Mouse (Mus musculus): ENCODE results near the gene Kcnf1. TPM values are rescaled to one million over a fixed set of nuclear protein-coding genes. Genes with fewer than 3 reads are reported as not detected.

Kcnf1 gene
- total and polyA plus RNA-seq, 3 experiments: not detected

DNA sequence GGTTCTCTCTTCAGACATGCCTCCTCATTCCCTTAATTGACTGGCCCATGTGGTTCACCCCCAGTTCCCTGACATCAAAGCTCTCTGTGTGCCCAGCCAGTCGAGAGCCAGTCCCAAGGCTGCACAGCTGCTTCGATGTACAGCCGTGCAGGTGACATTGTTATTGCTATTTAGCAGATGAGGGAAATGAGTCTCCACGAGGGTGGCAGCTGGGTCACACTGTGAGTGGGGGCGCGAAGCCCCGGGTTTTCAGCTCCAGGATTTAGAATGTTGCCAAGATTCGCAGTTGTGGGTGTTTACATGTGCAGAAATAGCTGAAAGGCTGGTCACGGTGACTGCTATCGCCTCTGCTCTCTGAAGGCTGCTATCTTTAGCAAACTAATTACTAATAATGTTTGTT, 27.8 kb downstream of the Kcnf1 start:
- Histone ChIP-seq H3K36me3 (replicated peaks in 1 of 2; ENCODE audit: control insufficient read depth in 1 of 2, insufficient read depth in 1 of 2, low read length in 1 of 2) (no peaks in the 10 kb centered on the region), H3K9ac (ENCODE audit: insufficient read depth, low read depth) (no peak overlapping the region), H3K27ac (ENCODE audit: insufficient read depth, low read depth) (no peak overlapping the region), H3K4me1 (ENCODE audit: control insufficient read depth in 1 of 2, insufficient read depth in 2 of 2) (peaks cover 0 to 10% of the 10 kb centered on the region in 2 experiments; a peak in 2 of 4 replicates), H3K4me2 (ENCODE audit: insufficient read depth, low read depth, poor library complexity, severe bottlenecking) (no peak overlapping the region), H3K9me3 (replicated peaks; ENCODE audit: low read length) (no peaks in the 10 kb centered on the region), H3K4me3 (replicated peaks in 1 of 3; ENCODE audit: low read depth in 2 of 3, low read length in 2 of 3, poor library complexity in 1 of 3) (no peak overlapping the region), H3K79me2 (replicated peaks; ENCODE audit: control insufficient read depth, extremely low read depth, insufficient read depth, poor library complexity, severe bottlenecking) (no peaks in the 10 kb centered on the region), H3K27me3 (replicated peaks) (no peaks in the 10 kb centered on the region)
- in situ Hi-C loops (cut with MboI; ENCODE audit: low pct_ligation_motif_present, low pct_unique_long_range_greater_than_20kb, low sequenced_read_pairs): no loop called here
- TF ChIP-seq MAZ (IDR thresholded peaks at IDR 0.05; ENCODE audit: low read depth, low read length): no peak
- TF ChIP-seq BHLHE40 (IDR thresholded peaks at IDR 0.05; ENCODE audit: low read depth, low read length): no peak
- TF ChIP-seq TBP (conservative IDR thresholded peaks at IDR 0.05; ENCODE audit: low read depth, low read length): no peak
- no peak for TF ChIP-seq SIN3A (IDR thresholded peaks at IDR 0.05; ENCODE audit: low read length)
- no peak for TF ChIP-seq USF1 (IDR thresholded peaks at IDR 0.05; ENCODE audit: low read depth, low read length)
- no peak for TF ChIP-seq RCOR1 (conservative IDR thresholded peaks at IDR 0.05; ENCODE audit: low read depth, low read length)
- no peak for TF ChIP-seq HCFC1 (IDR thresholded peaks at IDR 0.05; ENCODE audit: low read depth, low read length)
- no peak for TF ChIP-seq JUN (IDR thresholded peaks at IDR 0.05; ENCODE audit: insufficient read depth, low read depth, low read length)
- TF ChIP-seq MEF2A (IDR thresholded peaks at IDR 0.05; ENCODE audit: borderline replicate concordance, low read depth, low read length): no peak
- TF ChIP-seq TCF12 (IDR thresholded peaks at IDR 0.05; ENCODE audit: low read depth, low read length): no peak
- no peak for TF ChIP-seq MYC (IDR thresholded peaks at IDR 0.05; ENCODE audit: low read depth, low read length)
- TF ChIP-seq IRF4 (IDR thresholded peaks at IDR 0.05; ENCODE audit: low read depth, low read length): no peak
- TF ChIP-seq ETS1 (conservative IDR thresholded peaks at IDR 0.05; ENCODE audit: low read depth, low read length): no peak
- no peak for TF ChIP-seq SMC3 (IDR thresholded peaks at IDR 0.05; ENCODE audit: low read depth, low read length)
- no peak for TF ChIP-seq ELF1 (IDR thresholded peaks at IDR 0.05; ENCODE audit: low read depth, low read length)
- TF ChIP-seq JUND (conservative IDR thresholded peaks at IDR 0.05; ENCODE audit: low read depth, low read length): no peak
- TF ChIP-seq ZC3H11A (IDR thresholded peaks at IDR 0.05; ENCODE audit: low read depth, low read length): no peak
- no peak for TF ChIP-seq EP300 (IDR thresholded peaks at IDR 0.05; ENCODE audit: low read length)
- no peak for DNase-seq (ENCODE audit: extremely low read depth)
- dilution Hi-C loops (cut with MboI; ENCODE audit: extremely low pct_ligation_motif_present, extremely low pct_unique_long_range_greater_than_20kb, low sequenced_read_pairs): no loop called here

DNA sequence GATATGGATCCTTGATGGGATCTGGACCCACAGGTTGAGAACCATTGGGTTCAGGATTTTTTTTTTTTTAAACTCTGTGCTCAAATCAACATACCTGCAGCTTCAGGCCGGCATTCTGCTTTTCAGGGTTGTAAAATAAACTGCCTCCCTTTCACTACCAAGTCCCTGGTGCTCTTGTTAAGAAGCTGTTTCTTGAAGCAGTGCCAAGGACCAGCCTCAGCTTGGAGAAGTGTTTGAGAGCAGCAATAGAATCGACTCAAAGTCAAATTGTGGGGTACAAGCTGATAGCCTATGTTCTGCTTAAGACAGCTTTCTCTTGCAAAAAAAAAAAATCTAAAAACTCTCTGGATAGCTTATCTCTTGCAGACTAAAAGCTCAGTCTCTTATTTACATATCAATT, 34.9 kb downstream of the Kcnf1 start:
- Histone ChIP-seq H3K9me3 (replicated peaks; ENCODE audit: low read length) (peaks cover 2% of the 10 kb centered on the region), H3K27me3 (replicated peaks) (no peaks in the 10 kb centered on the region), H3K4me2 (ENCODE audit: insufficient read depth, low read depth, poor library complexity, severe bottlenecking) (no peak overlapping the region), H3K4me3 (replicated peaks in 1 of 3; ENCODE audit: low read depth in 2 of 3, low read length in 2 of 3, poor library complexity in 1 of 3) (no peak overlapping the region), H3K79me2 (replicated peaks; ENCODE audit: control insufficient read depth, extremely low read depth, insufficient read depth, poor library complexity, severe bottlenecking) (no peaks in the 10 kb centered on the region), H3K4me1 (ENCODE audit: control insufficient read depth in 1 of 2, insufficient read depth in 2 of 2) (no peaks in the 10 kb centered on the region), H3K27ac (ENCODE audit: insufficient read depth, low read depth) (no peak overlapping the region), H3K9ac (ENCODE audit: insufficient read depth, low read depth) (no peak overlapping the region), H3K36me3 (replicated peaks in 1 of 2; ENCODE audit: control insufficient read depth in 1 of 2, insufficient read depth in 1 of 2, low read length in 1 of 2) (no peaks in the 10 kb centered on the region)
- in situ Hi-C loops (cut with MboI; ENCODE audit: low pct_ligation_motif_present, low pct_unique_long_range_greater_than_20kb, low sequenced_read_pairs): no loop called here
- TF ChIP-seq SIN3A (IDR thresholded peaks at IDR 0.05; ENCODE audit: low read length): no peak
- TF ChIP-seq CTCF (conservative IDR thresholded peaks at IDR 0.05 in 1 of 2, IDR thresholded peaks at IDR 0.05 in 1 of 2; ENCODE audit: low read depth in 2 of 2, low read length in 2 of 2): no peak
- TF ChIP-seq ETS1 (conservative IDR thresholded peaks at IDR 0.05; ENCODE audit: low read depth, low read length): no peak
- no peak for TF ChIP-seq MAZ (IDR thresholded peaks at IDR 0.05; ENCODE audit: low read depth, low read length)
- no peak for TF ChIP-seq TCF12 (IDR thresholded peaks at IDR 0.05; ENCODE audit: low read depth, low read length)
- TF ChIP-seq EP300 (IDR thresholded peaks at IDR 0.05; ENCODE audit: low read length): no peak
- no peak for TF ChIP-seq ZKSCAN1 (IDR thresholded peaks at IDR 0.05; ENCODE audit: borderline replicate concordance, low read depth, low read length)
- no peak for TF ChIP-seq ELF1 (IDR thresholded peaks at IDR 0.05; ENCODE audit: low read depth, low read length)
- no peak for TF ChIP-seq POLR2AphosphoS2 (IDR thresholded peaks at IDR 0.05; ENCODE audit: low read depth, low read length)
- TF ChIP-seq GABPA (IDR thresholded peaks at IDR 0.05; ENCODE audit: insufficient replicate concordance, low read depth, low read length): no peak
- TF ChIP-seq HCFC1 (IDR thresholded peaks at IDR 0.05; ENCODE audit: low read depth, low read length): no peak
- TF ChIP-seq JUND (conservative IDR thresholded peaks at IDR 0.05; ENCODE audit: low read depth, low read length): no peak
- no peak for TF ChIP-seq RCOR1 (conservative IDR thresholded peaks at IDR 0.05; ENCODE audit: low read depth, low read length)
- TF ChIP-seq NRF1 (IDR thresholded peaks at IDR 0.05; ENCODE audit: low read depth, low read length): no peak
- no peak for TF ChIP-seq NELFE (IDR thresholded peaks at IDR 0.05; ENCODE audit: low read depth, low read length)
- dilution Hi-C loops (cut with MboI; ENCODE audit: extremely low pct_ligation_motif_present, extremely low pct_unique_long_range_greater_than_20kb, low sequenced_read_pairs): no loop called here
- no peak for DNase-seq (ENCODE audit: extremely low read depth)

Measured in CH12.LX (cell line).